Mouse (Mus musculus) small intestine, adult 2 months (tissue): ENCODE data around the gene Gm10670. TPM values are rescaled to one million over a fixed set of nuclear protein-coding genes. Genes with fewer than 3 reads are reported as not detected.
"Not testable (repeated sequence)": the region's sequence is repeated elsewhere in the genome, so short reads cannot be mapped to it uniquely, and the experiment has no call there.

ENCODE experiments used
- H3K27ac ChIP-seq: fragments of 200-500 bp; 2 replicates; pipeline ENCODE4 v1.5.1; 2012; ENCODE audit warnings: low read depth, low read length, control low read depth, inconsistent platforms; ENCODE audit not compliant: insufficient read depth
- H3K27me3 ChIP-seq: fragments of 200-500 bp; 2 replicates; pipeline ENCODE4 v1.6.1; 2012; ENCODE audit warnings: mild to moderate bottlenecking, moderate library complexity, low read length, inconsistent platforms; ENCODE audit not compliant: control insufficient read depth, insufficient read depth
- H3K36me3 ChIP-seq: fragments of 200-500 bp; 2 replicates; pipeline ENCODE4 v1.6.1; 2012; ENCODE audit warnings: mild to moderate bottlenecking, low read length, control low read depth, inconsistent platforms; ENCODE audit not compliant: control insufficient read depth, insufficient read depth
- H3K4me1 ChIP-seq: fragments of 200-500 bp; 2 replicates; pipeline ENCODE4 v1.6.1; 2012; ENCODE audit warnings: low read length, inconsistent platforms, mixed read lengths; ENCODE audit not compliant: control insufficient read depth, insufficient read depth, insufficient read length
- H3K4me3 ChIP-seq: fragments of 200-500 bp; 2 replicates; pipeline ENCODE4 v1.5.1; 2012; ENCODE audit warnings: low read depth, mild to moderate bottlenecking, control low read depth, inconsistent platforms, low read length, moderate library complexity
- WGBS: fragments of 180-500 bp; shearing (Covaris S2); methylation state at CpG from one replicate; pipeline ENCODE4 v1.1.7; 2018; 5-methylcytosine and 5-hydroxymethylcytosine counted together
- polyA plus RNA-seq: library from polyadenylated mRNA; depleted of rRNA; stranded (reverse); fragments of >200 nt; gene quantifications from 2 replicates; pipeline ENCODE4 v1.2.3, GENCODE M21; 2012; rRNA removed

Gene Gm10670
- polyA plus RNA-seq, result not detected in 2 replicates

DNA sequence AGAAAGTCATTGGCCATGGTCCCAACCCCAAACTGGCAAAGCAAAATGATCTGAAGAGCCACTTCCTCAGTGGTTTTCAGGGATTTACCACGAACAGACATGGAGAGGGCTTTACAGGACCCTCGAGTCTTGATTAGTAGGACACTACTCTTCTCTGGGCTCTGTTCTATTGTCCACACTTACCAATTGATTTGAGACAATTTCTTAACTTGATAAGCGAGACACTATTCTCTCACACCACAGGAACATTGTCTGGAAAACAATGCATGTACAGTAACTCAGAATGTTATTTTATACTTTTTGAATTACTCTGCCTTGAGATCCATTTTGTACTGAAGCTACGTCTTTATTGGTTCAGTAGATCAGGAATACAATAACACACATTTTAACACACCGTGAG is at the start of gene Gm10670:
Gene Gm10670, minus strand, starts transcription at position 101 of the 400 bp plus-strand sequence.
- WGBS, result no CpG with 5 or more reads among the region's 5 CpGs
- H3K27me3 ChIP-seq, result not testable (repeated sequence)

DNA sequence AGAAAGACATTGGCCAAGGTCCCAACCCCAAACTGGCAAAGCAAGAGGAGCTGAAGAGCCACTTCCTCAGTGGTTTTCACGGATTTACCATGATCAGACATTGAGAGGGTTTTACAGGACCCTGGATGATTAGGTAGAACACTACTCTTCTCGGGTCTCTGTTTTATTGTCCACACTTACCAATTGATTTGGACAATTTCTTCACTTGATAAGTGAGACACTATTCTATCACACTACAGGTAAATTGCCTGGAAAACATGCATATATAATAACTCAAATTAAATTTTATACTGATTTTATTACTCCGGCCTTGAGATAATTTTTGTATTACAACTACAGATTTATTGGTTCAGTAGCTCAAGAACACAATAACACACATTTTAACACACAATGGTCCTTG is 35.7 kb upstream of the Gm10670 start, which contains the start of gene Vmn1r103:
Gene Vmn1r103, minus strand, starts transcription at position 101 of the 400 bp plus-strand sequence.
- not testable (repeated sequence) for H3K4me3 ChIP-seq, H3K4me1 ChIP-seq, H3K27me3 ChIP-seq, H3K36me3 ChIP-seq, H3K27ac ChIP-seq
- 14% methylated on average over 1 of the region's 3 CpGs for WGBS

More for the DNA sequence above, at the start of gene Gm10670:
- not testable (repeated sequence) for H3K4me3 ChIP-seq, H3K4me1 ChIP-seq, H3K27ac ChIP-seq, H3K36me3 ChIP-seq

DNA sequence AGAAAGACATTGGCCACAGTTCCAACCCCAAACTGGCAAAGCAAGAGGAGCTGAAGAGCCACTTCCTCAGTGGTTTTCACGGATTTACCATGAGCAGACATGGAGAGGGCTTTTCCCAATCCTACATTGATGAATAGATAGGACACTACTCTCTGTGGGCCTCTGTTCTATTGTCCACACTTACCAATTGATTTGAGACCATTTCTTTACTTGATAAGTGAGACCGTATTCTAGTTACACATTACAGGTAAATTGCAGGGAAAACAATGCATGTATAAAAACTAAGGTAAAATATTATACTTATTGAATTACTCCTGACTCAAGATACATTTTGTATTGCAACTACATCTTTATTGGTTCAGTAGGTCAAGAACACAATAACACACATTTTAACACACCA is 32.2 kb downstream of the Gm10670 start, which contains the start of gene Vmn1r101:
Gene Vmn1r101, minus strand, starts transcription at position 101 of the 400 bp plus-strand sequence.
- H3K36me3 ChIP-seq, H3K27ac ChIP-seq, H3K4me1 ChIP-seq, H3K4me3 ChIP-seq, H3K27me3 ChIP-seq: not testable (repeated sequence)
- no CpG with 5 or more reads among the region's 2 CpGs for WGBS

Other genes with a start within 250 kb of the Gm10670 start
- gene Gm4498, start 241.1 kb downstream of the Gm10670 start, polyA plus RNA-seq, result not detected in 2 replicates
- gene Gm5890, start 212.1 kb downstream of the Gm10670 start, polyA plus RNA-seq, result not detected in 2 replicates
- not detected in 2 replicates for gene Gm4133, start 140.9 kb downstream of the Gm10670 start, polyA plus RNA-seq
- not detected in 2 replicates for gene Gm5728, start 99.5 kb downstream of the Gm10670 start, polyA plus RNA-seq
- not detected in 2 replicates for gene Vmn1r100, start 57.0 kb downstream of the Gm10670 start, polyA plus RNA-seq
- gene Vmn1r101, start 32.3 kb downstream of the Gm10670 start, polyA plus RNA-seq, result not detected in 2 replicates
- not detected in 2 replicates for gene Vmn1r103, start 35.6 kb upstream of the Gm10670 start, polyA plus RNA-seq
- gene Vmn1r104, start 58.9 kb upstream of the Gm10670 start, polyA plus RNA-seq, result not detected in 2 replicates
- not detected in 2 replicates for gene Gm5726, start 70.8 kb upstream of the Gm10670 start, polyA plus RNA-seq
- gene Gm4141, start 101.3 kb upstream of the Gm10670 start, polyA plus RNA-seq, result not detected in 2 replicates
- gene Gm4513, start 124.1 kb upstream of the Gm10670 start, polyA plus RNA-seq, result not detected in 2 replicates
- gene Vmn1r107, start 194.0 kb upstream of the Gm10670 start, polyA plus RNA-seq, result not detected in 2 replicates
- gene Vmn1r111, start 228.3 kb upstream of the Gm10670 start, polyA plus RNA-seq, result not detected in 2 replicates